Mouse (Mus musculus): Measurements from ENCODE around the gene Sema6d.

- no peak for TF ChIP-seq CTCF (IDR thresholded peaks at IDR 0.05; ENCODE audit: borderline replicate concordance, insufficient read depth, low read depth, low read length)
- no peak for TF ChIP-seq POLR2A (IDR thresholded peaks at IDR 0.05; ENCODE audit: borderline replicate concordance, insufficient read depth, low read length)
Observed at GRCm38 (mm10) chr2:124523667-124524066, 433.9 kb downstream of the Sema6d start.
